Mouse (Mus musculus) right cerebral cortex, postnatal 14 days (tissue): Measurements from ENCODE around the gene Ndrg2.
"Not testable (repeated sequence)": the region's sequence is repeated elsewhere in the genome, so short reads cannot be mapped to it uniquely, and the experiment has no call there.

Experiments
- DNase-seq: peaks from one replicate; pipeline ENCODE4 v3.0.0; 2022

The Ndrg2 gene

DNA sequence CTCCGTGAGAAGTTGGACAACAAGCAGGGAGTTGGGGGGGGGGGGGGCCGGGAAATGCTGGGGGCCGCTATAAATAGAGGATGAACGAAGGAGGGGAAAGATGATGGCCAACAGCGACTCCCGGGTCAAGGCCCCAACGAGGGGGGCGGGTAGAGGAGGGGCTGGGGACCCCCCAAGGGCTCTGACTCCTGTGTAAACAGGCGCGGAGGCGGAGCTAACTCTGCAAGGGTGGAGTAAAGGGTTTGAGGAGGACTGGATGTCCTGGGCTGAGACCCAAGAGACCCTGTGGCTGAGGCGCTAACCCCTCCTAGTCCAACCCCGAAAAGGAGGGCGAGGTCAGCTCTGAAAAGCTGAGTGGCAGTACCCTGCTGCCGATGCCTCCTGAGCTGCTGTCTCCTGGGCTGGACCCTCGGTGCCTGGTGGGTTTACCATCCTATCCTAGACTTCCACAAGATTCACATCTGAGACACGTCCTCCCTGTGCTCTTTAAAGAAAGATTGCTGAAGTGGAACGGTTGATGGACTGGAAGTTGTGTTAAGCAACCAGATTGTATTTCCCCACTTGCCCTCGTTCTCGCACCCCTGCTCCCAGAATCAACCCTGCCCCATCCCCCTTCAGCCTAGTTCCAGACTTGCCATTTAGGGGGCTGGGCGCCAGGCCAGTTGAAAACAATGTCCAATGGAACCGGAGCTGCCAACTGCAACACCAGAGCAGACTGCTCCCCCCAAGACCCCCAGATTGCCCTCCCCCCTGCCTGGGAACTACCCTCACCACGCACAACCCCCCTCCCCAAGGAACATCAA is at the start of gene Ndrg2:
Ndrg2 (minus strand) TSS at position 199 of the 803 bp plus-strand sequence.
- peak; percentile 69 for DNase-seq

DNA sequence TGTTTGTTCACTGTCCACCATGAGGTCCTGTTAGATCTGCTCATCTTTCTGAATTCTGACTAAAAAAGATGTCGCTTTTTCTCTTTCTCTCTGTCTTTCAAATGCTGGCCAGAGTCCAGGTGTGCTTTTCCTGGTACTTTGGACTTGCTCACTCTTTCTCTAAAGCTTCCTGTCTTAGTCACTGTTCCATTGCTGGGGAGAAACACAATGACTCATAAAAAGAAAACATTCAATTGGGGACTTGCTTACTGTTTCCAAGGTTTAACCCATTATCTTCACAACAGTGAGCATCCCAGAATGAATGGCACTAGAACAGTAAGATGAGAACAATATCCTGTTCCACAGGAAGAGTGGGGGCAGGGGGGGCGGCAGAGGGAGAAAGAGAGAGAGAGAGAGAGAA is 46.4 kb upstream of the Ndrg2 start:
- no peak for DNase-seq

GRCm38 (mm10) chr14:51943336-51943735 is 29.4 kb upstream of the Ndrg2 start:
- DNase-seq = no peak

DNA sequence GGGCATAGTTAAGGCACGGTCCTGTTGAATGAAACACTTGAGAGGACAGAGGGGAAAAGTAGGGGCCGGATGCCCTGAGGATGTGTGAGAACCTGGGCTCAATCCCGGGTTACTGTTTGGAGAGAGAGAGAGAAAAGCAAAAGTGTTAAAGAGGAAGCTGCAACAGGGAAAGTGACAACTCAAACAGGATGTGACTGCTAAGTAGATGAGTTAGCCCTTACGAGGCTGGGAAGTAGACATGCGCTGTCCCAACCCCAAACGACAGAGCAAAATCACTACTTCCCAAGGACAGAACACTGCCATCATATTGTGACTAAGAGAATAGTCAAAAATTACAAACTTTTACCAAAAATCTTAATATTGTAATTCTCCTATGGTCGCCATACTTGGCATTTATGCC is 28.3 kb upstream of the Ndrg2 start:
- no peak for DNase-seq

- DNase-seq = no peak
These were observed 27.6 kb upstream of the Ndrg2 start for GRCm38 (mm10) chr14:51941577-51941976.

DNA sequence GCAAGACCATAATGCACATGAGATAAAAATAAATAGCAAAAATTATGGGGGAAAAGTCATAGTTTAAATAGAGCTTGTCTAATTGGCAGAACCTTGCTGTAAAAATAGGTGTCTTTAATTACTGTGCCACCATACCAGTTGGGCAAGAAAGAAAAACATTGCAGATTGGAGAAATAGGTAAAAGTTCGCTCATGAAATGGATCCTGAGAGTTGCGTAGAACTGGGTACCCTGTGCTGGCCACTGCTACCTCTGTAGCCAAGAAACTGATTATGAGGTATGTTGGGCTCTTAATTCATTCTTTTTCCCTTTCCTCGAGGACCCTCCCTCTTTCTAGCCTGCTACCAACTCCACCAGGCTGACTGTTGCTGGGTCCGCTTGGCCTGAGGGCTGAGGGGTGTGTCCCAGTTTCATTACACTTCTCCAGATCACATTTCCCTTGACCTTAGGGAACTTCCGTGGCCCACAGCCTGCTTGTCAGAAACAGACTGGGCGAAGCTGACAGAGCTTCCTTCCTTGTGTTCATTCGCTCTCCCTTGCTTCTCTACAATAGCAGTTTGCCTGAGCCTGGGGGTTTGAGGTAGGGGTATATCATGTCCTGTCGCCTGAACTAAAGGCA is 27.1 kb upstream of the Ndrg2 start:
- no peak for DNase-seq

- no peak for DNase-seq
These were observed 25.0 kb upstream of the Ndrg2 start for GRCm38 (mm10) chr14:51939005-51939404.

DNA sequence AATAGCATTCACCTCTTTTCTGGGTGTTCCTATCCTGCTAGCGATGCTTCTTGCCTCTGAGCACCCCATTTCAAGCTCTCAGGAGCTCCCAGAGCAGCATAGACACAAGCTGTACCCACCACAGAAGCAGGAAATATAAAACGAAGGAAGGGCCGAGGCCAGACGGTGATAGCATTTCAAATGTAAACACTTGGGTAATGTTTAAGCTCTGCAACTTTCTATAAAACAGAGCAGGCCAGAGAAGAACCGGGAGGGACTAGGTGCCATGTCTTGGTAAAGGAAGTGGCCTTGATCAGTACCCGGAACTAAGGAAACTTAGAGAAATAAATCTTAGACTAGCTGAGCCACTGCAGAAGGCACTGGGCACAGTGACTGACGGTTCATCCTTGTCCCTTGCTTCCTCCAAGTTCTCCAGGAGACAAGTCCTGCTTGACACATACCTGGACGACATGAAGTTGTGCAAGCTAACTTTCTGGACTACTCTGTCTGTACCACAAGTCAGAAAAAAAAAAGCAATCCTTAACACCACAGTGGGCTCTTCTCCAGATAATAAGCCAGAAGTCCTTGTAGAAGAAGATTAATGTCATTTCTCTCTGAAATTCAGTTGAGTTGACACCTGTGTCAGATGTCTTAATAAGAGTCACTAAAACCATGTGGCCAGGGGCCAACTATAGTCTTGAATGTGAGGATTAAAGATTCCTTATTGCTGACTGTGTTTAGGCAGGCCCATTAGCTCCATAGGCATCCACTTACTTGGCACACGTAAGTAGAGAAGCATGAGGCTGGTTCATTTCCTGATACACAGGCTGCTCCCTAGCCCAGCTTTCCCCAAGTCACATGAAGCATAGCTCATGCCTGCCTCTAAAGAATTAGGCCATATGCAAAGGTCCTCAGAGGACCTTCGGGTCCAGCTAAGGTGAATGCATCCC is 18.4 kb upstream of the Ndrg2 start:
- no peak for DNase-seq

DNA sequence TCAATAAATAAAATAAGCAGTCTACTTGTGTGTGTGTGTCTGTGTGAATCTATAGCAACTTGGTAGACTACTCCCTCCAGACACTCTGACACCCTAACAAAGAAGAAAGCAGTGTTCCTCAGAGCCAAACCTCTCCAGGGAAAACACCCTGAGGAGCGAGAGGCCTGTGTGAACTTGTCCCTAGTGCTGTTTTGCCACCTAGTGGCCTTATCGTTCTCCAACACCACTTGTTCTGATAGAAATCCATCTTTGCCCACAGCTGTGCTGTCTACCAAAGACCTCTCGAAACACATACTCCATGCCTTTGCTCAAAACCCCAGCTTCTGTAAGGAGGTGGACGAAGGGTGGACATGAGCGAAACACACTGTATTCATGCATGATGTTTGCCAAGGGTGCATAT is 16.9 kb upstream of the Ndrg2 start:
- DNase-seq = peak; percentile 61

GRCm38 (mm10) chr14:51929968-51930367 is 16.0 kb upstream of the Ndrg2 start:
- no peak for DNase-seq

DNA sequence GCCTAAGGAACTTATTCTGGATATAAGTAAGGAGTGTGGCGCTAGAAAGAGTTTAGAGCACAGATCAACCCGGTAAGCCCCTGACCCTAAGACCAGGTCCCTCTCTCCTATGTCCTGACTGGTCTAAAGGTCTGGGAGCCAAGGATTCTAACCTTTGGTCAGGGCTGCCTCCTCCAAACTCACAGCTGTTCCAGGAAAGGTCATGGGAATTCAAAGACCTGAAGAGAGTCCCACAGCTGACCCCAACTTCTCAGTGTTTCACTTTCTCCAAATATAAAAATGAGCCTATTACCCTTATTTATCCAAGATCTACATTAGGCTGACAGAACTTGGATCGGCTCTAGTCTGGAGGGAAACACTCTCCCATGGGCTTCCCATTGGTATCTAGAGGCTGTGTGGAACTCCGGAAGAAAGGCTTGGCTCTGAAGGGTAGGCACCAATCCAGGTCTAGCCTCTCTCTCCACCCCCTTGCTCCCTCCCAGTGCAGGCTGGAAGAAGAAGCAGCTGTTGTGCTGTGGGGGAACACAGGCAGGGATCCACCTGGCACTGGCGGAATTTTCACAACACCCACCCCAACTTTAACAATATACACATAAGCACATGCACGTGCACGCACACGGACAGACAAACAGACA is 15.5 kb upstream of the Ndrg2 start:
- peak; percentile 52 for DNase-seq

DNA sequence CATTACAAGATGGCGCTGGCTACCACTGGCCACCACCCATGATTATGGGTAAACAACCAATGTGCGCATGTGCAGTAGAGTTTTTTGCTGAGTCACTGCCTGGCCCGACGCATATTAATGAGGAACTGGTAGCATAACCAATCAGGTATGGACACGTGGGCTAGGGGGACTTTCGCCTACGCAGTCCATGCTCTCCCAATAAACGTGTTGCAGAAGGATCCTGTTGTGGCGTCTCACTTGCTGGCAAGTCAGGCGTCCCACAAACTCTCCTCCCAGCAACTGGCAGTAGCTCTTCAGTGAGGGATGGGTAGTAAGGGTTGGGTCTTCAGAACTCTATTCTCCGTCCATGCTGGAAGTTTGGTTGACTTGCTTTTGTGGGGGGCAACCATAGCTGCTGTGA is 13.0 kb upstream of the Ndrg2 start:
- not testable (repeated sequence) for DNase-seq

GRCm38 (mm10) chr14:51923492-51923891 is 9.5 kb upstream of the Ndrg2 start:
- DNase-seq = no peak

- no peak for DNase-seq
These were observed 9.0 kb upstream of the Ndrg2 start for GRCm38 (mm10) chr14:51922910-51923309.

- no peak for DNase-seq
These were observed 8.6 kb upstream of the Ndrg2 start, which contains the start of gene Rnase13 for GRCm38 (mm10) chr14:51922571-51922865. Rnase13 (minus strand) TSS chr14:51922773.

- DNase-seq = peak; percentile 19
These were observed 8.0 kb upstream of the Ndrg2 start for GRCm38 (mm10) chr14:51921759-51922570.

GRCm38 (mm10) chr14:51918966-51919365 is 5.0 kb upstream of the Ndrg2 start:
- no peak for DNase-seq

DNA sequence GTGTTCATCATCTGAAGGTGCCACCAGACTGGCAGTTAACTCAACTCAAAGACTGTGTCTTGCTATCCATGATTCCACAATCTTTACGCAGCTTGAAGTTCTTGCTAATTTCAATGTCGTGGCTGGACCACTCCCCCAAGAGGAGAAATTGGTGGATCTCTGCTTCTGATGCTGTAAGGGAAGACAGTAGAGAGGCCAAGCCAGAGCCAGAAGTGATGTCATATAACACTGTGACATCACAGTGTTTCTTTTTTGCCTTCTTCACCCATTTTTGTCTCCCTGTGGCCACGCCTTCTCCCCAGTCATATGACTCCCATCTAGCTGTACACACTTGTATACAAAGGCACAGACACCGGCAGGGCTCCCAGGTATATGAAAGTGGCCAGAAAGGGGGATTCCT is 4.2 kb upstream of the Ndrg2 start, which contains the start of gene Tppp2:
Tppp2 (plus strand) TSS at position 301 of the 400 bp plus-strand sequence.
- DNase-seq = no peak

DNA sequence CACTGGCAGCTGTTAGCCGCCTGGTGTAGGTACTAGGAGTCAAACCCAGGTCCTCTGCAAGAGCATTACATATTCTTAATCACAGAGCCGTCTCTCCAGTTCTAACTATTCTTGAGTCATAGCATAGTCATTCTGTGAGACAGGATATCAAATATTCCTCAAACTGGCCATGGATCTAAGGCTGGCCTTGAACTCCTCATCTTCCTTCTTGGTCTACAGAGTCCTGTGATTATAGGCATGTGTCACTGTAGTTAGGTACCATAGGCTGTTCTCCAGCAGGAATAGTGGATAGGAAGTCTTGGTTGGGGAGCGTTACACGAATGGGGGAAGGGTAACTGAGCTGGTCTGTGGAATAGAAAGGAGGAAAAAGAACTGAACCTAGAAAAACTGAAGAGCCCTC is 2.6 kb upstream of the Ndrg2 start:
- DNase-seq = no peak

GRCm38 (mm10) chr14:51915030-51915429 is 1.1 kb upstream of the Ndrg2 start:
- no peak for DNase-seq

GRCm38 (mm10) chr14:51913062-51913959 is 647 bp downstream of the Ndrg2 start:
- DNase-seq = peak; percentile 59
